Mouse (Mus musculus): Measurements from ENCODE around the gene Cdc6. TPM values are rescaled to one million over a fixed set of nuclear protein-coding genes. Genes with fewer than 3 reads are reported as not detected.

Cdc6 gene
- polyA plus RNA-seq, 1 experiment = 55.8 TPM

DNA sequence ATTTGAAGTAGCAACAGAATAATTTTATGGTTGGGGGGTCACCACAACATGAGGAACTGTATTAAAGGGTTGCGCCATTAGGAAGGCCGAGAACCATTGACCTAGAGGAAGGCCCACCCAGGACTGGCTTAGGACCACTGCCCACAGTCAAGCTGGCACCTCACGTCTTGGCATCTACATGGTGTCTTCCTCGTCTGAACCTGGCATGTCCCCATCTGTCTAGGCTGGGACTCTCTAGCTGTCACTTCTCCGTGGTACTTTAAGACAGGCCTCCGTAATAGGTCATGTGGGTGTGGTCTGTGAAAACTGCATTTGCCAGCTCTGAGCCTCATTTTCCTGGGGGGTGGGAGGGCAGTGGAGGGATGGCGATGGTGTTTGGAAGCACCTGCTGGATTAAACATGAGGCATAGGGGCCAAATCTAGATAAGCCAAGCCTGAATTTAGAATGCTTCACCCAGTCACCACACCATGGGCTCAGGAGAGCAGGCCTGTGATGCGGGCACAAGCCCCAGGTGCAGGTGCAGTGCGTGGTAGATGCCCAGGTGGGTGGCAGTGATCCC, 65.3 kb downstream of the Cdc6 start:
- no peak overlapping the region for H3K4me3 ChIP-seq (ENCODE audit: low read depth, low read length)
- H3K27ac ChIP-seq (ENCODE audit: insufficient read depth, low read length) = no peak overlapping the region
- peaks cover 44% of the 10 kb centered on the region for H3K36me3 ChIP-seq (ENCODE audit: control insufficient read depth, insufficient read depth, low read length, poor library complexity, severe bottlenecking)
- H3K9me3 ChIP-seq (replicated peaks; ENCODE audit: control insufficient read depth, insufficient read depth, low read length, poor library complexity, severe bottlenecking) = no peaks in the 10 kb centered on the region
- H3K4me1 ChIP-seq (ENCODE audit: control insufficient read depth, insufficient read depth, low read length) = peaks cover 7% of the 10 kb centered on the region
- no peak overlapping the region for H3K9ac ChIP-seq (ENCODE audit: low read depth, poor library complexity, severe bottlenecking)
- H3K27me3 ChIP-seq (ENCODE audit: control insufficient read depth, insufficient read depth, low read length, poor library complexity, severe bottlenecking) = no peaks in the 10 kb centered on the region
- no peak for TF ChIP-seq EP300 (IDR thresholded peaks at IDR 0.05; ENCODE audit: insufficient read depth, low read depth, low read length)
- no peak for TF ChIP-seq POLR2A (IDR thresholded peaks at IDR 0.05; ENCODE audit: insufficient read depth, low read length)
- TF ChIP-seq CTCF (IDR thresholded peaks at IDR 0.05; ENCODE audit: low read depth, low read length) = no peak

Other genes starting within 250 kb of the Cdc6 start
- gene Gsdma, start 243.4 kb upstream of the Cdc6 start, polyA plus RNA-seq (2011; ENCODE audit: insufficient read depth, insufficient read length, low read depth, missing spikeins) = 0.22 and 0.56 TPM in 2 replicates
- 123 and 129 TPM in 2 replicates for gene Psmd3, start 225.2 kb upstream of the Cdc6 start, polyA plus RNA-seq (2011; ENCODE audit: insufficient read depth, insufficient read length, low read depth, missing spikeins)
- gene Csf3, start 206.5 kb upstream of the Cdc6 start, polyA plus RNA-seq (2011; ENCODE audit: insufficient read depth, insufficient read length, low read depth, missing spikeins) = not detected in 2 replicates
- gene Med24, start 178.4 kb upstream of the Cdc6 start, polyA plus RNA-seq (2011; ENCODE audit: insufficient read depth, insufficient read length, low read depth, missing spikeins) = 83.5 and 85.8 TPM in 2 replicates
- 20.7 and 24.6 TPM in 2 replicates for gene Thra, start 167.2 kb upstream of the Cdc6 start, polyA plus RNA-seq (2011; ENCODE audit: insufficient read depth, insufficient read length, low read depth, missing spikeins)
- 7.4 and 7.5 TPM in 2 replicates for gene Nr1d1, start 132.5 kb upstream of the Cdc6 start, polyA plus RNA-seq (2011; ENCODE audit: insufficient read depth, insufficient read length, low read depth, missing spikeins)
- 68.7 and 69.1 TPM in 2 replicates for gene Msl1, start 112.3 kb upstream of the Cdc6 start, polyA plus RNA-seq (2011; ENCODE audit: insufficient read depth, insufficient read length, low read depth, missing spikeins)
- 55.0 and 57.7 TPM in 2 replicates for gene Casc3, start 102.9 kb upstream of the Cdc6 start, polyA plus RNA-seq (2011; ENCODE audit: insufficient read depth, insufficient read length, low read depth, missing spikeins)
- gene Rapgefl1, start 71.0 kb upstream of the Cdc6 start, polyA plus RNA-seq (2011; ENCODE audit: insufficient read depth, insufficient read length, low read depth, missing spikeins) = 3.5 and 4.0 TPM in 2 replicates
- gene Wipf2, start 44.2 kb upstream of the Cdc6 start, polyA plus RNA-seq (2011; ENCODE audit: insufficient read depth, insufficient read length, low read depth, missing spikeins) = 36.5 and 40.3 TPM in 2 replicates
- 23.7 and 26.3 TPM in 2 replicates for gene Rara, start 20.0 kb downstream of the Cdc6 start, polyA plus RNA-seq (2011; ENCODE audit: insufficient read depth, insufficient read length, low read depth, missing spikeins)
- gene Gjd3, start 75.2 kb downstream of the Cdc6 start, polyA plus RNA-seq (2011; ENCODE audit: insufficient read depth, insufficient read length, low read depth, missing spikeins) = not detected in 2 replicates
- gene Top2a, start 116.4 kb downstream of the Cdc6 start, polyA plus RNA-seq (2011; ENCODE audit: insufficient read depth, insufficient read length, low read depth, missing spikeins) = 631 and 674 TPM in 2 replicates
- gene Igfbp4, start 133.4 kb downstream of the Cdc6 start, polyA plus RNA-seq (2011; ENCODE audit: insufficient read depth, insufficient read length, low read depth, missing spikeins) = 47.6 and 51.4 TPM in 2 replicates
- 12.8 and 13.9 TPM in 2 replicates for gene Tns4, start 181.5 kb downstream of the Cdc6 start, polyA plus RNA-seq (2011; ENCODE audit: insufficient read depth, insufficient read length, low read depth, missing spikeins)
- gene Ccr7, start 247.3 kb downstream of the Cdc6 start, polyA plus RNA-seq (2011; ENCODE audit: insufficient read depth, insufficient read length, low read depth, missing spikeins) = not detected in 2 replicates

Measured in ES-Bruce4 (cell line).